Mouse (Mus musculus) neural tube, embryonic 11.5 days (tissue): ENCODE data around the gene Ap3b1. TPM values are rescaled to one million over a fixed set of nuclear protein-coding genes. Genes with fewer than 3 reads are reported as not detected.

Experiments
- ATAC-seq: fragments of 200-750 bp; cut with Nextera tagmentation; 2 replicates; pipeline ENCODE4 v1.8.0; 2017; ENCODE audit warnings: moderate number of reproducible peaks, mild to moderate bottlenecking, moderate TSS enrichment, moderate library complexity; ENCODE audit not compliant: insufficient read depth, low FRiP score, low TSS enrichment
- DNase-seq: peaks from one replicate; pipeline ENCODE4 v3.0.0-alpha.2; 2015; ENCODE audit warnings: low spot score
- H3K27ac ChIP-seq: fragments of 300-500 bp; sonication (generic); 2 replicates; pipeline ENCODE4 v1.5.1; 2014; ENCODE audit warnings: low read depth, mild to moderate bottlenecking, low read length
- H3K27me3 ChIP-seq: fragments of 300-500 bp; sonication (generic); 2 replicates; pipeline ENCODE4 v1.6.1; 2014; ENCODE audit warnings: mild to moderate bottlenecking, low read length, mixed read lengths; ENCODE audit not compliant: control insufficient read depth, insufficient read depth
- H3K36me3 ChIP-seq: fragments of 300-500 bp; sonication (generic); 2 replicates; pipeline ENCODE4 v1.6.1; 2014; ENCODE audit warnings: mild to moderate bottlenecking, low read length, moderate library complexity, mixed read lengths; ENCODE audit not compliant: control insufficient read depth, insufficient read depth
- H3K4me1 ChIP-seq: fragments of 300-500 bp; sonication (generic); 2 replicates; pipeline ENCODE4 v1.6.1; 2014; ENCODE audit warnings: low read length, mixed read lengths; ENCODE audit not compliant: control insufficient read depth, insufficient read depth
- H3K4me2 ChIP-seq: fragments of 300-500 bp; sonication (generic); 2 replicates; pipeline ENCODE4 v1.6.1; 2014; ENCODE audit warnings: low read depth, mild to moderate bottlenecking, moderate library complexity
- H3K4me3 ChIP-seq: fragments of 300-500 bp; sonication (generic); 2 replicates; pipeline ENCODE4 v1.5.1; 2014; ENCODE audit warnings: low read depth, low read length
- H3K9ac ChIP-seq: fragments of 300-500 bp; sonication (generic); 2 replicates; pipeline ENCODE4 v1.6.1; 2014; ENCODE audit warnings: mild to moderate bottlenecking, low read length
- H3K9me3 ChIP-seq: fragments of 300-500 bp; sonication (generic); 2 replicates; pipeline ENCODE4 v1.6.1; 2016; ENCODE audit warnings: low read length; ENCODE audit not compliant: control insufficient read depth
- whole genome bisulfite sequencing: fragments of 180-500 bp; shearing (Covaris S2); extraction: QIAGEN DNeasy Blood & Tissue Kit; methylation state at CpG from one replicate; pipeline ENCODE4 v1.1.7; 2014; 5-methylcytosine and 5-hydroxymethylcytosine counted together
- polyA plus RNA-seq: library from polyadenylated mRNA; unstranded; fragments of >200 nt; fragmentation: Nextera tagmentation; extraction: Ambion mirVana; gene quantifications from 2 replicates; pipeline ENCODE4 v1.2.1, GENCODE M21; 2014

Ap3b1 gene
- polyA plus RNA-seq, 1 experiment from 2014 or later, result 37.2 TPM

DNA sequence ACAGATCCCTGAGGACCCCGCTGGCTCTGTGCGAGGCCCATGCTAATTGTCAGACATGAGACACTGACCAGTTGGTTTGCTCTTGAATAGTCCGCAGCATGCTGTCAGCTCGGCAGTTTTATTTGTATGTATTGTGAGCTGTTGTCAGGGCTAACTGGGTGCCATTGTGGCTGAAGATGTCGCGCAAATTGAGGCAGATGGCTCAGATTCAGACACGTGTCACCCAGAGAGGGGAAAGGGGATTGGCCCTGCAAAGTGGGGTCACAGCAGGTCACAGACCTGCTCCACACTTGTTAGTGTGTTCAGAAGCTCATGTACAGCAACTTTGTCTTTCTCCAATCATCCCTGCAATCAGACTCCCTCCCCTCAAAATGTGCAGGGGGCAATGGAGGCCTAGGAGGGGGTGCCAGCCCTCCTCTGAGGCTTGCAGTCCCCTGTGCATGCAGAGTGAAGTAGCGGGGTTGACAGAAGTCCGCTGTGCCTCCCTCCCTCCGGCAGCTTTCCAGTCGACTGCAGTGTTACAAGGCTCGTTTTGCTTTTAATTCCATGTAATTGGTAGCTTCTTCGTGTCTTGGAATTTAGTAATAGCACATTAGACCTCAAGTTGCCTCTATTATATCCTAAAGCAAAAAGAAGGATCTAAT is 205.7 kb downstream of the Ap3b1 start:
- Histone ChIP-seq H3K36me3 (no peaks in the 10 kb centered on the region), H3K27ac (no peak overlapping the region), H3K9ac (no peak overlapping the region), H3K4me1 (peaks cover 9% of the 10 kb centered on the region), H3K9me3 (no peaks in the 10 kb centered on the region), H3K27me3 (peaks cover 19% of the 10 kb centered on the region), H3K4me3 (no peak overlapping the region), H3K4me2 (no peak overlapping the region)
- 23% methylated on average over 13 of the region's 13 CpGs for WGBS
- ATAC-seq (peak; percentile 51), DNase-seq (peak; percentile 43)

GRCm38 (mm10) chr13:94565176-94565575 is 206.4 kb downstream of the Ap3b1 start:
- Histone ChIP-seq H3K27ac (no peak overlapping the region), H3K9ac (no peak overlapping the region), H3K4me2 (no peak overlapping the region), H3K36me3 (no peaks in the 10 kb centered on the region), H3K9me3 (no peaks in the 10 kb centered on the region), H3K4me3 (no peak overlapping the region), H3K27me3 (peaks cover 24% of the 10 kb centered on the region), H3K4me1 (peaks cover 9% of the 10 kb centered on the region)
- ATAC-seq (no peak), DNase-seq (no peak)
- WGBS, result 88% methylated on average over 14 of the region's 14 CpGs

GRCm38 (mm10) chr13:94565616-94566015 is 206.9 kb downstream of the Ap3b1 start:
- Histone ChIP-seq H3K9ac (no peak overlapping the region), H3K9me3 (no peaks in the 10 kb centered on the region), H3K27ac (no peak overlapping the region), H3K4me2 (no peak overlapping the region), H3K36me3 (no peaks in the 10 kb centered on the region), H3K4me3 (no peak overlapping the region), H3K4me1 (peaks cover 9% of the 10 kb centered on the region), H3K27me3 (peaks cover 27% of the 10 kb centered on the region)
- no peak for DNase-seq
- 66% methylated on average over 9 of the region's 9 CpGs for WGBS
- no peak for ATAC-seq

DNA sequence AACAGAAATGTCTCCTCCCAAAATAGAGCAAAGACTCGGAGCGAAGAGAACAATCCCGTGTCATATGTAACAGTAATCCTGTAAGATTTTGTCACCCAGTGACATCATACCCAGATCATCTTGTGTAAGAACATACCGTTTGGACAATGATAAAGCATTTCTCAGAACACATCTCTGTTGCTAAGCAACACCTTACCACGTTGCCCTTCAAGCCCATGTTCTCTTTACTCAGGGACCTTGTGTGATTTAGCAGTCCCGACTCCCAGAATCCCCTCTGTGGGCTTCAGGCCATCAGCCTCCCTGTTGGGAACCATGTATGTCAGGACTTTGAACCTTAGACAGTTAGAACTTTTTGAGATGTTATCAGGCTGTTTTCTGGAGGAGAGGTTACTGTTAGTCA is 209.0 kb downstream of the Ap3b1 start:
- H3K36me3 ChIP-seq, result no peaks in the 10 kb centered on the region
- ATAC-seq, result no peak
- H3K9ac ChIP-seq, result no peak overlapping the region
- H3K9me3 ChIP-seq, result no peaks in the 10 kb centered on the region
- peaks cover 37% of the 10 kb centered on the region for H3K27me3 ChIP-seq
- WGBS, result 79% methylated on average over 6 of the region's 6 CpGs
- H3K4me3 ChIP-seq, result no peak overlapping the region
- H3K4me1 ChIP-seq, result peaks cover 9% of the 10 kb centered on the region
- H3K4me2 ChIP-seq, result no peak overlapping the region
- no peak overlapping the region for H3K27ac ChIP-seq
- DNase-seq, result no peak

DNA sequence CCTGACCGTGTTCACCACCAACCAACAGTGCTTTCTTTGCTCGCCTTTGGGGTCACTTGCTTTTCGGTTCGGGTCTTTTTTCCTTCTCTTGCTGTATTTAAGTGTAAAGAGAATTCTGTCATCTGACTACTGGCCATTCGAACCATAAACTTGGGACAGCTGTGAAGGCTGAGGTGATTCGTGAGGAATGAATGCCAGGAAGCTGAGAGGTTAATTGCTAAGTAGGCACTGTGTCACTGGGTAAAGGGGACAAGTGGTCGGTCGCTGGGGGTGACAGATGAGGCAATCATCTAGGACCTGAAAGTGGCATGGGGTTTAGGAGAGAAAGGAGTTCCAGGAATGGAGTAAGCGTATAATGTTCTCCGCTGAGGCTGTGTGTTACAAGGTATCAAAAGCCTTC is 212.2 kb downstream of the Ap3b1 start:
- no peak for ATAC-seq

DNA sequence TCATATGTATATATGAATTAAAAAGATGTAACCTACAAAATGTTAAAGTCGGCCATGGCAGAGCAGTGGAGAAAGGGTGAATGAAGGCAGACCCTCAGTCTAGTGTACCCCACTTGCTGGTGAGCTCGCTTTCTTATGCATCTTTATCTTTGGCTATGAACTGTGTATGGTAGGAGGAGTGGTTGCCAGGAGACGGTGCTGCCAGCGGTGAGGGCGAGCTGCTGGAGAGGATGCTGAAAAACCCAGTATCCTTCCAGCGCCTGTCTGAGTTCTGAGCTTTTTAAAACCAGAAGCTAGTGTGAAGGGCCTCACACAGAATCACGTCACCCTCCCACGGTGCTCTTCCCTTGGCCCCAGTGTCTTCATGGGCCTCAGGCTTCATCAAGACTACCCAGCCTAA is 214.6 kb downstream of the Ap3b1 start:
- no peak overlapping the region for H3K9ac ChIP-seq
- H3K4me3 ChIP-seq, result no peak overlapping the region
- no peak overlapping the region for H3K4me2 ChIP-seq
- no peak for ATAC-seq
- DNase-seq, result no peak
- peaks cover 74% of the 10 kb centered on the region for H3K27me3 ChIP-seq
- WGBS, result 79% methylated on average over 8 of the region's 8 CpGs
- H3K9me3 ChIP-seq, result no peaks in the 10 kb centered on the region
- H3K27ac ChIP-seq, result no peak overlapping the region
- no peaks in the 10 kb centered on the region for H3K36me3 ChIP-seq
- H3K4me1 ChIP-seq, result peaks cover 24% of the 10 kb centered on the region

More for the DNA sequence above, 212.2 kb downstream of the Ap3b1 start:
- no peaks in the 10 kb centered on the region for H3K9me3 ChIP-seq
- no peak overlapping the region for H3K9ac ChIP-seq
- no peak overlapping the region for H3K27ac ChIP-seq
- no peaks in the 10 kb centered on the region for H3K36me3 ChIP-seq
- H3K4me1 ChIP-seq, result peaks cover 8% of the 10 kb centered on the region
- H3K27me3 ChIP-seq, result peaks cover 57% of the 10 kb centered on the region
- DNase-seq, result no peak
- no peak overlapping the region for H3K4me3 ChIP-seq
- no peak overlapping the region for H3K4me2 ChIP-seq
- WGBS, result 78% methylated on average over 10 of the region's 10 CpGs

DNA sequence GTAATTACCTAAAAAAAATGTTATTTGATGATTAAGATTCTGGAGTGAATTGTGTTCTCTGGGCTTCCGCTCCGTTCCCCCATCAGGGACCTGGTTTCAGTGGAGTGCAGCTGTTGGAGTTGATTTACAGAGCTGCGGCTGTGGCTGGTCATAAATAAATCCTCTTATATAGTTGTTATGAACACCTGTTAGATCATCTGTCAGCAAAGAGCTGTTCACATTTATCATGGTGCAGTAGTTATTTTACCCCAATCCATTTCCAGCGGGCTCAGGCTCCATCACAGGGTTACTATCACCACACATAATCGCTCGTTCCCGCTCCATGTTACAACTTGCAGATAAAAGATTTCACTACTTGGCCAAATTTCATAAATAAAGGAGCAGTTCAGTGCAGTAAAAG is 215.1 kb downstream of the Ap3b1 start:
- no peak for ATAC-seq
- peaks cover 73% of the 10 kb centered on the region for H3K27me3 ChIP-seq
- no peak for DNase-seq

GRCm38 (mm10) chr13:94575607-94576398 is 217.0 kb downstream of the Ap3b1 start:
- 15% methylated on average over 17 of the region's 17 CpGs for WGBS
- Histone ChIP-seq H3K4me2 (peak overlapping the region; percentile 17; the same call in 1 of the 2 replicates), H3K4me1 (peaks cover 24% of the 10 kb centered on the region), H3K27ac (peak overlapping the region; percentile 60; the same call in 1 of the 2 replicates), H3K4me3 (no peak overlapping the region), H3K9me3 (no peaks in the 10 kb centered on the region), H3K9ac (no peak overlapping the region), H3K27me3 (peaks cover 75% of the 10 kb centered on the region), H3K36me3 (no peaks in the 10 kb centered on the region)
- DNase-seq, result peak; percentile 71
- ATAC-seq, result peak; percentile 83

More for the DNA sequence above, 215.1 kb downstream of the Ap3b1 start:
- H3K9ac ChIP-seq, result no peak overlapping the region
- H3K27ac ChIP-seq, result no peak overlapping the region
- no peak overlapping the region for H3K4me2 ChIP-seq
- H3K36me3 ChIP-seq, result no peaks in the 10 kb centered on the region
- H3K4me3 ChIP-seq, result no peak overlapping the region
- H3K9me3 ChIP-seq, result no peaks in the 10 kb centered on the region
- H3K4me1 ChIP-seq, result peaks cover 24% of the 10 kb centered on the region
- 70% methylated on average over 7 of the region's 7 CpGs for WGBS
